Mouse (Mus musculus): ENCODE results near the gene Gm21905.
A peak's percentile ranks its signal among the peaks of the same experiment; 100 is the strongest.

Gene Gm21905

DNA sequence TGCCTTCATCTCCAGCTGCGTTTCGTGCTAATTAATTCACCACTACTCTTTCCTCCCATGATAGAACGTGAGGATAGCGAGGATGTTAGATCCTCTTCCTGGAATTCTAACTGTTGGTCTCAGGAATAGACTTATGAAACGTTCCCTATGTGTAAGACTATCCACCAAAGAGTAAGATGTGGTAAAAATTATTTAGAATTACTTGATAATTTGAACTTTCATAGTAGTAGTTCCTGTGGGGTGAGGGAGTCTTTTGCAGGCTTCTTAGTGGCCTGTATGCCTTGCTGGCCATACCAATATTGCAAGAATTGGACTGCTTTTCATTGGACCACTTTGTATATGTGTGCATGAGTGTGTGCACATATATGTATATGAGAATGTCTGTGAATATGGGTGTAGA lies at the start of gene Gm21905:
Gene Gm21905, minus strand, starts transcription at position 101 of the 400 bp plus-strand sequence.
- DNase-seq: no peak

DNA sequence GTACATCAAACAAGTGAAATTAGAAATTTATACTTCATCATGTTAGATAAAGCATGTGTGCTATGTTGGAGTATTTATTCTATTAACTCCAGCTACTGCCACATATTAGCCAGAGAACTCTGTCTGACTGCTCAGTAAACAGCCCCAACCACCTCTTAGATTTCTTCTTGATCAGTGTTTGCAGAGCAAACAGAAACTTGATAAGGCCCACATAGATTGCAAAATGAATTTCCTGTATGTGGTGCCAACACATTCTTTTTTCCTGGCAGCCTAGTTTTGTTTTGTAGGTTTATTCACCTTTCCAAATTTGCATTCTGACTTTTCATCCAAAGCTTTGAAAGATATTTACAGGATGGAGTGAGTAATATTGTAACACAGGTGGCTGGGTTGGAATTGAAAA lies 44.2 kb upstream of the Gm21905 start:
- peak in 1 of 2 experiments; percentile 10 for DNase-seq

DNA sequence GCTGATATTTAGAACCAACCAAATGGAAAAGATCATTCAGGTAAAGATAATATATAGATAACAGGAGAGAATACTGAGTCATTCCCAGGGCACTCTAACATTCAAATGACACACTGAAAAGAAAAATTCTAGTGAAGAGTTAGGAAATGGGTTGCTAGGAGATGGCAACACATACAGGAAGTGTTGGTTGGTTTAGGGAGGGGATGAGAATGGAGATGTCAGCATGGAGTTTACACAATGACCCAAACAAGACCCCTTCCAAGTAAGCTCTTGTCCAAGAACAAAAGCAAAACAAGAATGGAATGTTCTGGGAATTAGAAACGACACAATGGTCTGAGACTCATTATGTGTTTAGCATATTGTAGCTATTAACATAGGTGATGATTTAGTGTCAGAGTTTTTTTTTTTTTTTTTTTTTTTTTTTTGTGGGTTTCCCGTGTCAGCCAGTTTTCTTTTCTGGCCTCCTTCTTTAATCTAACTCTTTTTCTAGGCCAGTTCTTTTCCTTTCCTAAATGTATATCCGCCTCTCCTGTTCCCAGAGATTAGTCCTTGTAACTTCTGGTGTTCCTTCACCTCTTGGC lies 35.8 kb upstream of the Gm21905 start:
- DNase-seq: no peak

DNA sequence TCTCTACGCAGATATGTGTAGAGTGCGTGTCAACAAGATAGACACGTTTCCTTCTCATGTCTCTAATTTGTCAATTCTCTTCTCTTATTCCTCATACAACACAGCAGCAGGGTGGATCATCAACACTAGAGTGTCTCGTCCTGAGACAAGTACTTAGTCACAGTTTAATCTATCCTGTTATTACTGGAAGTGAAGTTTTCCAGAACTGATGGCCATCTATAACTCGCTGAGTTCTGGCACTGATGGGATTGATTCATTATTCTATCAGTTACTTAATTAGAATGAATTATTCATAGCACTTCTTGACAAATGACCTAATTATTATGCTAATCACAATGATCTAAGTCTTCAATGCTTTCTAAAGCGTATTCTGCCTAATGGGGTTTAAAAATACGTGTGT lies 23.3 kb upstream of the Gm21905 start:
- DNase-seq: no peak

DNA sequence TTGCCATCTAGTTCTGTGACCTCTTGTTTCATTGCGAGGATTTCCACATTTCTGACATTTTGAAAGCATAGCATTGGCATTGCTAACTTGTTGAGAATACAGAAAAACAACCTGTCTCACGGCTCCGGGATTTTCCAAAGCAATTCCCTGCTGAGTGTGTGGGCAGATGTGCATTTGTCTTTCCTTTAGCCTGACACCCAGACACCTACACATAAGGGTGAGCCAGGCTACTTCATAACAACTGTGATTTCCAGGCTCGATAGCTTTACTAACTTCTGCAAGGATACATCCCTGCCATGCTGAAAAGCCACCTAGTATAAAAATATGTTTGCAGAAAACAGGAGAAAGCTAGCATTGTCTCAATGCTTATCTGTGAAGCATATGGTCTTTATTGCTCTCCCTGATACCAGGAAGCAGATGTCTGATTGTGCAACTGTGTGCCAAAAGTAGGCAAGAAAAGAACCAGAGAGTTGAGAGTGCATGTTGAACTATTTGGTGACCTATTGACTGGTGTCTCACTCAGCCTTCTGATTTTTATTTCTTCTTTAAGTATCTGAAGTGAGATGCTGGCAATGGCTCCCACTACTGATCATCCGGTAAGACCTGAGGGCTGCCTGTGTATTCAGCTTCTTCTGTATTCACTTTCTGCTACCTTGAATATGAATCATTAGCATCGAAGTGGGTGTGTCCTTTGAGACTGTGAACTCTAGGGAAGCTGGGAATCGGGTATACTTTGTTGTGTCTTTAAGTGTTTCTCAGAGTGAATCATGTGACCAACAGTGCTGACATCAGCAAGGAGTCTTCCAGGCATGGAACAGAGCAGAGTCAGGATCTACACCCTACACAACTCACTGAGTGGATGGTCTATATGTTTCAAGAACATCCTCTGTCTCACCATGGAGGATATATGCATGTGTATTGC lies 15.7 kb upstream of the Gm21905 start:
- DNase-seq: no peak

DNA sequence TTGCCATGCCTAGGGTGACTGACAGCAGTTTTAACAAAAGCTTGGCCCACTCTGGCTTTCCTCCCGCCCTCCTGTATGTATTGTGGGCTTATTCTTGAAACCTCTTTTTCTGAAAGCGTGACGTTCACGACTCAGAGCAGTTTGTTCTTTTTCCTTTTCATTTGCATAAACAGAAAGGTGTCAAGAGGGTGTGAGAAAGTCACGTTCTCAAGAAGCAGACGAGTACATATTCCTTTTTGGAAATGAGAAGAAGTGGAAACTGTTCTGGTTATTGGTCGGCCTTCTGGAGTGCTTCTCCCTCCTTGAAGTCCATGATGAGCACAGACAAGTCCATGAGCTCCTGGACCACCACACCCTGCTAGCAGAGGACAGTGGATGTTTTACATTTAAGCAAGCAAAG lies 9.3 kb upstream of the Gm21905 start:
- DNase-seq: no peak

DNA sequence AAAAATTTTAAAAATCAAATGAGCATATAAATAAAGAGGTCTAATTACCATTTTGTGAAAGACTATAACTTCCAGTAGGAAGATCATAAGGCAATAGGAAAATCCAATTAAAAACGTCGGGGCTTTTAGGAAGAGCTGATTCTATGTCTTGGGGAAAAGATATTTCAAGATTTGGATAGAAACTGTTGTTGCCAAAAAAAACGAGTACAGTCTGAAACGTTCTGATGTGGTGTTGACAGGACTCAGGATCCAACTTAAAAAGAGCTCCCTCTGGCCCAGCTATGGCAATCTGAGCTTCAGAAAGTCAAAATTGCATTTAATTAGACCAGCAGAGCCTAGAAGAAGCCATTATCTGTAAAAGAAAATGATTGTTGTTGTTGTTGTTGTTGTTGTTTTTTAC lies 7.9 kb upstream of the Gm21905 start:
- DNase-seq: no peak

DNA sequence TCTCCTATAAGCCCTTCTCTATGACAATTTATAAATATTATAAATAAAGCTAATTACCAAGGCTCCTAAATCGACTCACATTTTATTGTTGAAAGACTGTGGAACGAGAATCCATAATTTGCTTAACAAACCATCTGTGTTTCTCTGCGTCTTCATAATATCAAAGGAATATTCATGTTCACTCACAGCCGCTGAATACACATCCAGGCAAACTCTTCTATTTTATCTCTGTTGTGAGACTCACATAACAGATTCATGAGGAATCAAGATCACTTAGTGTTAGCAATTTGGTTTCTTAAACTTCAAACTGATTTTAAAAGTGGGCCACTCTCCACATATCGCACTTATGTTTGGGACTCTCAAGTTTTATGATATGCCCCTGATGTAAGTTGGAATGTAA lies 1.9 kb upstream of the Gm21905 start:
- DNase-seq: no peak

DNA sequence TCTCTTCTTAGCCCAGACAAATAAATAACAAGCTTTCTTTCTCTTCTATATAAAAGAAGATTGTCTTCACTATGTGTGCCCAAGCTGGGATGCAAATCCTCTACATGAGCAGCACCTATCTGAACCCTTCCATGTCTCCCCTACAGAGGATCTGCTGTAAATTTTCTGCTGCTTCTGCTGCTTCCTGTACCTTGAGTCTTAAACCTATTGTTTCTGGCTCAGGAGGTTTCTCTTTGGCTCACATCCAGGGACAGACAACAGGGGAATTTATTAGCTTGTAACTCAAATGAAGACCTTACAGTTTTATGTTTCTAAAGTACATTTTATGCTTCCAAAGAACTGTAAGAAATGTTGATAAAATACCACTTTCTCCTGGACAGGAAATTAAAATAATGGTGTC lies 785 bp upstream of the Gm21905 start:
- no peak for DNase-seq

DNA sequence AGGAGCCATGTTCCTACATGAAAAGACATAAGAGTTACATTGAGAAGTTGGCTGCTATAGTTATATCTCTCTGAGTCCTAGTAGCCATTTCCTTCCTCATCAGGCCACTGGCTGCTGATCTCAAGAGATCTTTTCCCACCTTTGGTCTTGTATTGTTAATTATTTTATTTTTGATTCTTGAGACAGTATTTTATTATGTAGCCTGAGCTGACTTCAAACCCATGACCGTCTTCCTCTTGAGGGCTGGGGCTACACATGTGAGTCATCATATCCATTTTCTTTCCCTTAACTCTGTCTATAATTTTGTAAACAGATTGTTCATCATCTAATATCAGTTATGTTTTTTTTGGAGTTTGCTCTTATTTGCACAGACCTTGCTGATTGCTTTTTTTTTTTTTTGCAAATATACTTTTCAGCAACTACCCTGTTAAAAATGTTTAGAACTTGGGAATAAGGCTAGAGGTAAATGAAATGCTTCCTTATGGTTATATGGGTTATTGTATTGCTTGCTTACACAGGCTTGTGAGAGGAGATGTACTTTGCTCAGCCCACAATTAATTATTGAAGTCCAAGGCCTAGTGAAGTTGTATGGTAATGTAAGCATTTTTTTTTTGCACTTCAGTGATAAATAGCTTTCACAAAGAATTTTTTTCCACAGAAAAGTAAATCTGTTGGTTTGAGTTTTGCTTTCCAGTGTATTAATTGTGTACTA lies 2.0 kb downstream of the Gm21905 start:
- DNase-seq: no peak

DNA sequence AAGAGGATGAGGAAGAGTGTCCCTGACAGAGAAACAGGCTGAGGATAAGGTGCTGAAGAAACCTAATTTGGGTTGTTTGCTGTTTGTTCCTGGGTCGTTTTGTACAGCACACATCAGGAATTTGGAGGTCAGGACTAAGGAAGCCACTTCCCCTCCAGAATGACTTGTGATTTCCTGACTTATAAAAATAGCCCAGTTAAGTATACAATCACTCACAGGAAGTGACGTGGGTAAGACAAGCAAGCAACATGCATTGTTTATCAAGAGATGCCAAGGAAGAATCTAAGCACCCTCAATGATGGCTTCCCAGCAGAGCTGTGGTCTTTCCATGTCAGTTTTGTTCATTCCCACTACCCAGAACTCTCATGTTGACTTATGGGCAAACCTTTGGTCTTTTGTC lies 3.0 kb downstream of the Gm21905 start:
- DNase-seq: peak in 1 of 2 experiments; percentile 5

DNA sequence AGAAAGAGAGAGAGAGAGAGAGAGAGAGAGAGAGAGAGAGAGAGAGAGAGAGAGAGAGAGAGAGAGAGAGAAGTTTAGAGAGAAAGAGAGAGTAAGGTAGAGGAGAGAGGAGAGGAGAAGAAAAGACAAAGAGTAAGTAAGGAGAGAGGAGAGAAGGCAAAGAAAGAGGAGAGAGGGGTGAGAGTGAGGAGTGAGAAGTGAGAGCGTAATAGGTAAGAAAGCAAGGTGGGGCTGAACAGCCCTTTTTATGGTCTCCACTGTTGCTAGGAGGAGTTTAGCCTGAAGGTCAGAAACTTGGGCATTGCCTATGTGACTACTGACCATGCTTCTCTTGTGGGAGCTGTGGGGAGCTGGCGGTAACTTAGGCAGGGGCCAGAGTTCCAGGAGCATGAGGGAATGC lies 4.9 kb downstream of the Gm21905 start, which contains the start of gene Gm5108:
Gene Gm5108, plus strand, starts transcription at position 301 of the 400 bp plus-strand sequence.
- DNase-seq: no peak

DNA sequence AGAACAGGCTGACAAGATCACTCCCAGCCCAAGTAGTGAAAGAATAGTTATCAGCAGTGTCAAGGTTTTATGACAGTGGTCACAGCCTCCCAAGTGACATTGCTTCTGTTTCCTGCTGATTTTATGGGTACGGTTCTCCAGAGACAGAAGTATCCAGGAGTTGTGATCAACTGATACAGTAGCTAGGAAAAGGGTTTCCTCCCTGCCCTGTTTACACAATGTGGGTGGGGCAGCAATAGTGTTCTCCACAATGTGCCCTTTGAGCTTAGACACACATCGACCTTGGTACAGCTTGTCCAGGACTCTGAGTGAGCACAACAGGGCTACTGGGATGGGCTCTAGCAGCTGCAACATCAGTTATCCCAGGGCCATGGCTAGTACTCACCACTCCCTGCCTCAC lies 14.6 kb downstream of the Gm21905 start:
- DNase-seq: no peak

DNA sequence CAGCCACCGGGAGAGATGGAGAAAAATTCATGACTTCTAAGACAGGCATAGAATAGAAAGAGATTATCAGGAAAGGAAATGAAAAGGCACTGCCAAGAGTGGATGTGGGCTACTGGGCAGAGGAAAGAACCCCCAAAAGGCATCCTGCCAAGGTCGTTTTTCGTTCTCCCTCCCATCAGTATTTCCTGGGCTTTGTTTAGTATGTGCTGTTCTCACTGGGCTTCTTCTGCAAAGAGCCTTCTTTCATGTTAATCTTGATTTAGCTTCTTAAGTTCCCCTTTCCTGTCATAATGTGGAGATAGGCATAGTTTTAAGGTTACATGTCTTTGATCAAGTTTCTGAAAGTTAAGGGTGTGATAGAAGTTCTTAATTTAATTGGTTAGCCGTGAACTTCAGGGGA lies 15.6 kb downstream of the Gm21905 start:
- no peak for DNase-seq

DNA sequence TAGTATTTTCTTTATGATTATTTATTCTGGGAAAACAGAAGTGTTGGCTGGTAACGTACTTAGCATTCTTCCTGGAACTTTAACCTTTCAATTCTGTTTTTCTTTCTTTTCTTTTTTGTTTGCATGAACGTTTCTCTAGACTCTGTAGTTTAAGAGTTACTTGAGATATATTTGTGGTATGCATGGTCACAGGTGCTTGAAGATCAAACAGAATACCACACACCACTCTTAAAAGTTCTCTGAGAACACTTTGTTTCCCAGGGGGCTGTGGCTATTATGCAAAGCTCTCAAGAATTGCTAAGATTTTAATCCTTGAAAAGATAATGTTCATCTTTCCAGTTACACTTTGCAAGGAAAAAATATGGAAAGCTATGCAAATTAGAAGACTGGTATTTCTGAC lies 41.7 kb downstream of the Gm21905 start:
- no peak for DNase-seq

DNA sequence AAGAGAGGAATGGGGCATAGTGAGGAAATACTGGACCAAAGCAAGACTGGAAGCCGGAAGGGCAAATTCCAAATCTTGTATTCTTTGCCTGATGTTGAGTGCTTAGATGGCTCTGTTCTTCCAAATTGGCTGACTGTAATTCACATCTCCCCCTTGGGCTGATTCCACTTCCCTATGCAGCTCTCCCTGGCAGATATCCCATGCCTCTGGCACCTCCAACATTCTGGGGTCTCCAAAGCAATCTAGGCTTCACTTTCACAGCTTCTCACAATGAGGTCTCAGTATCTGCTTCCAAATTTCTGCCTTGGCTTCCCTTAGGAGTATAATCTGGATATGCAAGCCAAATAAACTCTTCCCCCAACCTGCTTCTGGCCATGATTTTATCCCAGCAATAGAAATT lies 47.3 kb downstream of the Gm21905 start:
- no peak for DNase-seq

DNA sequence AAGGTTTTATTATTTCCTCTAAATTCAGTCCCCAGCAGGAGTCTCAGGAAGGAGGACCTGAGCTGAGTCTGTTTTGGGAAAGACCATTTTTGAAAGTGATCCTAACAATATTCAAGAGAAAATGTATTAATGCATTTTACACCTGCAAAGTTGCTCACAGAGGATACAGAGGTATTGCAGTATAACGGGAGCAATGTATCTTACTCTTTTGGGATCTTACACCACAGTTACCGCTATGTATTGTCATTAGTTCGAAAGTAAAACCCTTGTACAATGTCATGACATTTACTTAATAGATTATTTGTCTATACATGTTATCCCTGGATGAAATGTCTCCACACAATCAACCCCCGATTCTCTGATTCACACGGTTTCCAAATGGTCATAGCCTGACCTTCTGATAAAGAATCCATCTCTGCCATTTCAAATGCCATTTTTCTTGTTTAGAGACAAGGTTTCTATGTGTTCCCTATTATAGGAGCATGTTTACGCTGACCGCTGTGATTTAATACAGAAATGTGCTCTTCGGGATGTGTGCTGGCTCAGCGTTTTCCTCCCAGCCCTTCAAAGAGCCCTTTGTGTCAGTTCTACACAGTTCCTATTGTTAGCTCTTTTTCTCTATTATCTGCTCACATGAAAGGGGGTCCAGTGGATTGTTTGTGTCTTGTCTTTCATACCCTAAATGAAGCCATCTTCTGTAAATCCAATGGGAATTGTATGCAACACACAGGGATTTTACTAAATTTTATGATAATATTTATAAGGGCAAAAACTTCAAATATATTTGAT lies 61.6 kb downstream of the Gm21905 start:
- DNase-seq: no peak

DNA sequence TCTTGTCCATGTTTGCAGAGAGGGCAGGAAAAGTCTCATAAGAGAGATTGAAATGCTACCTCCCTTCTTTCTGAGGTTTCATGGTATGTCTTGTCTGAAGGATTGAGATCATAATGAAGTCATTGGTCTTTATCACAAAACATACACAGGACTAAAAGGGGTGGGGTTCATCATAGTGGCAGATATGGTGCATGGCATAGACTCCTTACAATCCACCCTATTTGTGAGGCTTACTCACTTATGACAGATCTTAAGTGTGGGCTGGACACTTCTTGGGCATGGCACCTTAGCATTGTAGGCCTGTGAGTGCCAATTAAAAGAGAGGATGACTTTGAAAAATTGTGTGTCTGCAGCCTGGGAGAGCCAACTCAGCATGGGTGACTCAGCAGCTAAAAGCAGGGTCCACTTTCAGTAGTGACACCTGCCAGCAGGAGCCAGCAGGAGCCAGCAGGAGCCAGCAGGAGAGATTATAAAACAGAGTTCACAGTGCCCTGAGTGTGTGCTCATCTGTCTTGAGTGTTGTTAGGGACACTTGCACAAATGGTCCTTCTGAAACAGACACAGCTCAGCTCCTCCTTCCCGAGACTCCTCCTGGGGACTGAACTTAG lies 62.6 kb downstream of the Gm21905 start:
- DNase-seq: peak; percentile 10 to 31
